Mouse (Mus musculus): ENCODE measurements at regions not wholly inside any gene's neighbourhood (a gene's known extent, or its start where the extent isn't known, plus 50 kb on each side); places are given as distances from the start of the nearest gene placed in this dataset.

- DNase-seq (ENCODE audit: low spot score in 2 of 2), result no peak
Observed at GRCm38 (mm10) chr3:105130228-105130627, 63.6 kb downstream of the 4930564D02Rik start.

GRCm38 (mm10) chr3:105131053-105131452 is 64.4 kb downstream of the 4930564D02Rik start:
- DNase-seq (ENCODE audit: low spot score in 2 of 2), result no peak

GRCm38 (mm10) chr3:105133011-105133410 is 66.4 kb downstream of the 4930564D02Rik start:
- no peak for DNase-seq (ENCODE audit: low spot score in 2 of 2)

- no peak for DNase-seq (ENCODE audit: low spot score in 2 of 2)
Observed at GRCm38 (mm10) chr3:105141170-105141971, 74.7 kb downstream of the 4930564D02Rik start.

GRCm38 (mm10) chr3:105142631-105143030 is 76.0 kb downstream of the 4930564D02Rik start:
- no peak for DNase-seq (ENCODE audit: low spot score in 2 of 2)

- peak; percentile 37 to 42 for DNase-seq (ENCODE audit: low spot score in 2 of 2)
Observed at GRCm38 (mm10) chr3:105151475-105152157, 85.0 kb downstream of the 4930564D02Rik start.

- no peak for DNase-seq (ENCODE audit: low spot score in 2 of 2)
Observed at GRCm38 (mm10) chr3:105152158-105152541, 85.5 kb downstream of the 4930564D02Rik start.

GRCm38 (mm10) chr3:105158376-105158775 is 91.7 kb downstream of the 4930564D02Rik start:
- DNase-seq (ENCODE audit: low spot score in 2 of 2), result no peak

GRCm38 (mm10) chr3:105165355-105165754 is 98.7 kb downstream of the 4930564D02Rik start:
- peak; percentile 16 to 51 for DNase-seq (ENCODE audit: low spot score in 2 of 2)

GRCm38 (mm10) chr3:105169117-105169516 is 102.5 kb downstream of the 4930564D02Rik start:
- DNase-seq (ENCODE audit: low spot score in 2 of 2), result no peak

GRCm38 (mm10) chr3:105171527-105171926 is 104.9 kb downstream of the 4930564D02Rik start:
- no peak for DNase-seq (ENCODE audit: low spot score in 2 of 2)

GRCm38 (mm10) chr3:105172054-105172453 is 105.4 kb downstream of the 4930564D02Rik start:
- DNase-seq (ENCODE audit: low spot score in 2 of 2), result no peak

GRCm38 (mm10) chr3:105191303-105191702 is 124.7 kb downstream of the 4930564D02Rik start:
- DNase-seq (ENCODE audit: low spot score in 2 of 2), result no peak

- no peak for DNase-seq (ENCODE audit: low spot score in 2 of 2)
Observed at GRCm38 (mm10) chr3:105191830-105192229, 125.2 kb downstream of the 4930564D02Rik start.

GRCm38 (mm10) chr3:105200735-105201134 is 134.1 kb downstream of the 4930564D02Rik start:
- no peak for DNase-seq (ENCODE audit: low spot score in 2 of 2)

- no peak for DNase-seq (ENCODE audit: low spot score in 2 of 2)
Observed at GRCm38 (mm10) chr3:105209164-105209563, 142.5 kb downstream of the 4930564D02Rik start.

GRCm38 (mm10) chr3:105211023-105211422 is 144.4 kb downstream of the 4930564D02Rik start:
- no peak for DNase-seq (ENCODE audit: low spot score in 2 of 2)

- no peak for DNase-seq (ENCODE audit: low spot score in 2 of 2)
Observed at GRCm38 (mm10) chr3:105211726-105212125, 145.1 kb downstream of the 4930564D02Rik start.

- no peak for DNase-seq (ENCODE audit: low spot score in 2 of 2)
Observed at GRCm38 (mm10) chr3:105214867-105215266, 148.2 kb downstream of the 4930564D02Rik start.

- no peak for DNase-seq (ENCODE audit: low spot score in 2 of 2)
Observed at GRCm38 (mm10) chr3:105215729-105216128, 149.1 kb downstream of the 4930564D02Rik start.

GRCm38 (mm10) chr3:105219630-105220029 is 153.0 kb downstream of the 4930564D02Rik start:
- DNase-seq (ENCODE audit: low spot score in 2 of 2), result no peak

GRCm38 (mm10) chr3:105220641-105221040 is 154.0 kb downstream of the 4930564D02Rik start:
- no peak for DNase-seq (ENCODE audit: low spot score in 2 of 2)

GRCm38 (mm10) chr3:105222925-105223324 is 156.3 kb downstream of the 4930564D02Rik start:
- no peak for DNase-seq (ENCODE audit: low spot score in 2 of 2)

Measured in frontal cortex, postnatal 14 days (tissue).